Mouse (Mus musculus): Measurements from ENCODE around the gene Vpreb3. TPM values are rescaled to one million over a fixed set of nuclear protein-coding genes. Genes with fewer than 3 reads are reported as not detected.
"Not testable (repeated sequence)": the region's sequence is repeated elsewhere in the genome, so short reads cannot be mapped to it uniquely, and the experiment has no call there.

The Vpreb3 gene
- polyA plus RNA-seq, 1 experiment from 2014 or later: 0.56 TPM

DNA sequence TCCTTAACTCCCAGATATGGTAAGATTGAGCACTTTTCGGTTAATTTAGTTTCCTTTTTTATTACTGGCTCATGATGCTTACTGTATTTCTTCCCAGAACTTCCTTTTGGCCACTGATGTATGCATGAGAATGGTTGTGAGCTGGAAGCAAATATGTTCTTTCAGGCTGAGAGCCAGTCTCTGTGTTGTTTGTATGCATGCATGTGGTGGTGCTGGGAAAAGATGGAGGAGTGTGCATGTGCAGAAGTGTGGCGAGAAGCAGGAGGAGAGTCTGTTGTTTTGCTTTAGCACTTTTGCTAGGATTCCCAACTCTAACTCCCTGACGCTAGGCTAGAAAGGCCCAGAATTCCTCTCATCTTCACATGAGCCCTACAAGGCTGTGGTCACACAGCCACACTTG is 36.6 kb downstream of the Vpreb3 start:
- H3K27ac ChIP-seq: no peak overlapping the region
- no peak overlapping the region for H3K9ac ChIP-seq
- 90% methylated on average over 3 of the region's 3 CpGs for WGBS
- ATAC-seq (ENCODE audit: insufficient number of reproducible peaks, insufficient read depth, low FRiP score, low TSS enrichment): no peak
- H3K36me3 ChIP-seq: no peaks in the 10 kb centered on the region
- H3K9me3 ChIP-seq: no peaks in the 10 kb centered on the region
- no peaks in the 10 kb centered on the region for H3K4me1 ChIP-seq
- H3K27me3 ChIP-seq: no peaks in the 10 kb centered on the region
- H3K4me3 ChIP-seq: no peak overlapping the region
- H3K4me2 ChIP-seq (replicated peaks): no peak overlapping the region

DNA sequence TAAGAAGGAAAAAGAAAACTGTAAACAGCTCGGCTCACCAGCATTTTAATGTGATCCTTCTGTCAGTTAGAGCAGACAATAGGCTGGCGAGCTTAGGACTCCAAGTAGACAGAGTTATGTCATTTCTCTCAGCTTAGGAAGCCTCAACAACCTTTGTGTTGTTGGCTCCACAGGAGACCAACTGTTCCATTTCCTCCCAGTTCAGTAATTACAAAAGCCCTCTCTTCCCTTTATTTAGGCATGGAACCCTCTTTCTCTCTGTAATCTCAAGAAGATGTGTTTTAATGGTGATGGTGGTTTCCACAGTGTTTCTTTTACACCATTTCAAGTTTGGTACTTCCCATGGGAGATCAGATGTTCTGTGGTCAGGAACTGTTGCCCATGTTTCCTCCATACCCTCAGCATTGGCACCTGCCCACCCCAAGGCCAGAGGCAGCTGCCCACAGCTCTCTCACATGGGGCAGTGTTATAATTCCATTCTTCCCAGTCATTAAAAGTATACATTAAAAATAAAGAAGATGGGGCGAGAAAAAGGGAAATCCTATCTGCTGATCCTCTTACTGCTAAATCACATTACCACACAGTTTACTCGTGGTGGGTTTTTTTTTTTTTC is 47.7 kb downstream of the Vpreb3 start:
- WGBS: 70% methylated on average over 4 of the region's 4 CpGs
- no peak for ATAC-seq (ENCODE audit: insufficient number of reproducible peaks, insufficient read depth, low FRiP score, low TSS enrichment)
- Histone ChIP-seq H3K9me3 (no peaks in the 10 kb centered on the region), H3K36me3 (no peaks in the 10 kb centered on the region), H3K4me1 (no peaks in the 10 kb centered on the region), H3K4me2 (replicated peaks) (no peak overlapping the region), H3K27ac (no peak overlapping the region), H3K9ac (no peak overlapping the region), H3K4me3 (no peak overlapping the region), H3K27me3 (no peaks in the 10 kb centered on the region)

DNA sequence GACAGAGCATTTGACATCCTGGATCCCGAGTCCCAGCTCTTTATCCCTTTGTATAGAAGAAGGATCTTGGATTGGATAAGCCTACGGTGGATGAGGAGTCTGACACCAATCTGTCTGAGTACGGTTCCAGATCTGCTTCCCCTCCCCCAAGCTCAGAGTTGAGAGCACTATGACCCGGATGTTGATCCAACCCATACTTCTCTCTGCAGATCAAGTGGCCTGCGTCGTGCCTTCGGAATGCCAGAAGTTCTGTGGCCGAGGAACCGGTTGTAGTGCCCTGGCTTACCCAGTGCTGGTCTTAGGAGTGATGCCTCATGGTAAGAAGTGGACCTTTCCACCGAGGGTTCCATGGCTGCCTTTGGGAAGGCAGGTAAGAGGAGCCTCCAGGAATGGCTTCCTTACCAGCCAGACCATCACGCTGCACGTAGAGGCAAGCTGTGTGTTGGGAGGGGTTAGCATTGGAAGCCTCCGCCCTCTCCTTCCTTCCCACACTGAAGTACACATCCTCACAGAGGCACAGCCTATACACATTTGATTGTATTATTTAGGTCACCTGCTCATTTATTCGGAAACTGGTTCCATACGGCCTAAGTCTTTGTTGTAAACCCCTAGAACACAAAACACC is 50.9 kb downstream of the Vpreb3 start:
- Histone ChIP-seq H3K4me2 (replicated peaks) (no peak overlapping the region), H3K4me3 (no peak overlapping the region), H3K4me1 (no peaks in the 10 kb centered on the region), H3K9ac (no peak overlapping the region), H3K36me3 (no peaks in the 10 kb centered on the region), H3K9me3 (no peaks in the 10 kb centered on the region), H3K27ac (no peak overlapping the region), H3K27me3 (no peaks in the 10 kb centered on the region)
- ATAC-seq (ENCODE audit: insufficient number of reproducible peaks, insufficient read depth, low FRiP score, low TSS enrichment): no peak
- WGBS: 83% methylated on average over 15 of the region's 15 CpGs

DNA sequence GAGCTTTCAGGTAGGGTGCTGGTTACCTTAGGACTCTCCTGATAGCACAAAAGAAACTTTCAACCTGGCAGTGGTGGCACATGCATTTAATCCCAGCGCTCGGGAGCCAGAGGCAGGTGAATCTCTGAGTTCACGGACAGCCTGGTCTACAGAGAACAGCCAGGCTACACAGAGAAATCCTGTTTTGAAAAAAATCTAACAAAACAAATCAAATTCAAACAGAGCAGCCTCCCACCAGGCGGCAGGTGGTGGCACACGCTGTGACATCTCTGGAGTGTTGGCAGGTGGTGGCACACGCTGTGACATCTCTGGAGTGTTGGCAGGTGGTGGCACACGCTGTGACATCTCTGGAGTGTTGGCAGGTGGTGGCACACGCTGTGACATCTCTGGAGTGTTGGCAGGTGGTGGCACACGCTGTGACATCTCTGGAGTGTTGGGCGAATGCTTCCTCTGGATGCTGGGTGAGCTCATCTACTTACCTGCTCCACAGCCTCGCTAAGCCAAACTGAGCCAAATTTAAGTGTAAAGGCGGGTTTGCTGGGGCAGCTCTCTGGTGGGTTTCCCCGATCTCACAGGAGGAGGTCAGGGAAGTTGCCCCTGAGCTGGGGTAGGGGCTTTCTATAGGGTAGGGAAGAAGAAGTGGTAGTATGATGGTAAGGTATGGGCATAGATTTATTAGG is 51.8 kb downstream of the Vpreb3 start:
- not testable (repeated sequence) for H3K4me3 ChIP-seq; H3K27me3 ChIP-seq; H3K36me3 ChIP-seq; H3K27ac ChIP-seq; ATAC-seq (ENCODE audit: insufficient number of reproducible peaks, insufficient read depth, low FRiP score, low TSS enrichment); H3K9me3 ChIP-seq; H3K9ac ChIP-seq; H3K4me2 ChIP-seq (replicated peaks); H3K4me1 ChIP-seq
- 82% methylated on average over 13 of the region's 13 CpGs for WGBS

DNA sequence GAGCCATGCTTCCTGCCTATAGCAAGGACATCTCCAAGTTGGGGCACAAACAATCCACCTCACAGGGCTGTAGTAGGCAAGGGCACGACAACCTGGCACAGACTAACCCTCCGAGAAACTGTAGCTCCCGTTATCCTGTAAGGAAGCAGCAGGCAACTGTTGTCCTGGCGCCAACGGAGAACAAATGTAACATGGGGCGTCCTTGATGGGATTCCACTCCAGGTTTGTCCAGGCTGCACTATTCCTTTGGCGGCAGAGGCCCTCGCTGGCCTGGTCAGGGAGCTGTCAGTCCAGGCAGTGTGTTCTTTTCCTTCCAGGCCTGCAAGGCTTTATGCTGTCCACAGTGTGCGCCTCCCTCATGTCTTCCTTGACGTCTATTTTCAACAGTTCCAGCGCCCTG is 52.6 kb downstream of the Vpreb3 start:
- WGBS: 87% methylated on average over 11 of the region's 11 CpGs
- Histone ChIP-seq H3K36me3 (no peaks in the 10 kb centered on the region), H3K4me3 (no peak overlapping the region), H3K9ac (no peak overlapping the region), H3K9me3 (no peaks in the 10 kb centered on the region), H3K4me2 (replicated peaks) (no peak overlapping the region), H3K27me3 (no peaks in the 10 kb centered on the region), H3K27ac (no peak overlapping the region), H3K4me1 (0 out of 2 replicates have a peak, but pooled peaks cover under 1% of the 10 kb centered on the region)
- no peak for ATAC-seq (ENCODE audit: insufficient number of reproducible peaks, insufficient read depth, low FRiP score, low TSS enrichment)

DNA sequence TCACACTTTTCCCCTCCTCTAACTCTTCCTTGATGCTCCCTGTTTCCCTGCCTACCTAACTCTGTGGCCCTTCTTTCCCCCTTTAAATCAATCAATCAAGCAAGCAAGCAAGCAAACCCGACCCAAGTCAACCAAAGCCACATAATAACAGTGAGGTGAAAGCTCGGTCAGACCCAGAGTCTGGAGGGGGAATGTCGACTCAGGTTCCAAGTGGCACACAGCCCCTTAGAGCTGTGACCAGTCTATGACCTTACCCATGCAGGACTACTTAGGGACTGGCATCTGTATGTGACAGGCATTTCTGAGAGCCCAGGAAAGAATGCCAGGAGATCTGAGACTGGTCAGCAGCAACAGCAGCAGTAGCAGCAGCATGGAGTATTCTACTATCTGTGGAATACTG is 53.5 kb downstream of the Vpreb3 start:
- H3K27me3 ChIP-seq: no peaks in the 10 kb centered on the region
- H3K4me2 ChIP-seq (replicated peaks): no peak overlapping the region
- no peaks in the 10 kb centered on the region for H3K9me3 ChIP-seq
- no peak overlapping the region for H3K4me3 ChIP-seq
- no peaks in the 10 kb centered on the region for H3K36me3 ChIP-seq
- peaks cover 9% of the 10 kb centered on the region; the same call in 1 of the 2 replicates for H3K4me1 ChIP-seq
- no peak overlapping the region for H3K9ac ChIP-seq
- ATAC-seq (ENCODE audit: insufficient number of reproducible peaks, insufficient read depth, low FRiP score, low TSS enrichment): no peak
- 53% methylated on average over 3 of the region's 3 CpGs for WGBS
- no peak overlapping the region for H3K27ac ChIP-seq

Other genes with a start within 250 kb of the Vpreb3 start
- gene Cabin1, start 178.7 kb upstream of the Vpreb3 start, polyA plus RNA-seq (2016; fragmentation: Nextera tagmentation; extraction: Ambion mirVana): 34.7 and 36.0 TPM in 2 replicates
- gene Ddt, start 169.6 kb upstream of the Vpreb3 start, polyA plus RNA-seq (2016; fragmentation: Nextera tagmentation; extraction: Ambion mirVana): 92.2 and 95.4 TPM in 2 replicates
- gene Gm20441, start 162.1 kb upstream of the Vpreb3 start, polyA plus RNA-seq (2016; fragmentation: Nextera tagmentation; extraction: Ambion mirVana): not detected in 2 replicates
- gene Gstt3, start 161.6 kb upstream of the Vpreb3 start, polyA plus RNA-seq (2016; fragmentation: Nextera tagmentation; extraction: Ambion mirVana): 9.7 and 10.4 TPM in 2 replicates
- 11.0 TPM in 2 replicates for gene Gstt1, start 144.5 kb upstream of the Vpreb3 start, polyA plus RNA-seq (2016; fragmentation: Nextera tagmentation; extraction: Ambion mirVana)
- not detected in 2 replicates for gene Gstt4, start 120.5 kb upstream of the Vpreb3 start, polyA plus RNA-seq (2016; fragmentation: Nextera tagmentation; extraction: Ambion mirVana)
- 9.6 and 12.0 TPM in 2 replicates for gene Gstt2, start 105.6 kb upstream of the Vpreb3 start, polyA plus RNA-seq (2016; fragmentation: Nextera tagmentation; extraction: Ambion mirVana)
- gene Mif, start 82.8 kb upstream of the Vpreb3 start, polyA plus RNA-seq (2016; fragmentation: Nextera tagmentation; extraction: Ambion mirVana): 1,615 and 1,742 TPM in 2 replicates
- gene Derl3, start 49.6 kb upstream of the Vpreb3 start, polyA plus RNA-seq (2016; fragmentation: Nextera tagmentation; extraction: Ambion mirVana): 3.2 and 3.9 TPM in 2 replicates
- 269 TPM in 2 replicates for gene Smarcb1, start 21.4 kb upstream of the Vpreb3 start, polyA plus RNA-seq (2016; fragmentation: Nextera tagmentation; extraction: Ambion mirVana)
- 10.2 and 11.8 TPM in 2 replicates for gene Chchd10, start 9.9 kb upstream of the Vpreb3 start, polyA plus RNA-seq (2016; fragmentation: Nextera tagmentation; extraction: Ambion mirVana)
- 110 and 112 TPM in 2 replicates for gene Mmp11, start 6.6 kb upstream of the Vpreb3 start, polyA plus RNA-seq (2016; fragmentation: Nextera tagmentation; extraction: Ambion mirVana)
- gene Gm867, start 2.4 kb upstream of the Vpreb3 start, polyA plus RNA-seq (2016; fragmentation: Nextera tagmentation; extraction: Ambion mirVana): 0.31 and 0.37 TPM in 2 replicates
- gene Gm5134, start 11.5 kb downstream of the Vpreb3 start, polyA plus RNA-seq (2016; fragmentation: Nextera tagmentation; extraction: Ambion mirVana): not detected in 2 replicates
- gene Zfp280b, start 89.6 kb downstream of the Vpreb3 start, polyA plus RNA-seq (2016; fragmentation: Nextera tagmentation; extraction: Ambion mirVana): 26.4 and 28.7 TPM in 2 replicates
- 0.05 TPM in 1 of 2 replicates, not detected in the other for gene Slc5a4b, start 167.9 kb downstream of the Vpreb3 start, polyA plus RNA-seq (2016; fragmentation: Nextera tagmentation; extraction: Ambion mirVana)
- gene Slc5a4a, start 204.4 kb downstream of the Vpreb3 start, polyA plus RNA-seq (2016; fragmentation: Nextera tagmentation; extraction: Ambion mirVana): not detected in 2 replicates

All from embryonic facial prominence, embryonic 12.5 days (tissue).